Mouse (Mus musculus): Measurements from ENCODE around the gene Spock2. TPM values are rescaled to one million over a fixed set of nuclear protein-coding genes. Genes with fewer than 3 reads are reported as not detected.

The Spock2 gene
- 52.6 TPM for polyA plus RNA-seq (2014; fragmentation: Illumina TruSeq; extraction: RNeasy Lipid Tissue Mini Kit (QIAGEN cat#74804))

GRCm38 (mm10) chr10:60106146-60106530 lies at the start of gene Spock2:
Spock2 (plus strand) TSS chr10:60106219.

Other genes starting within 250 kb of the Spock2 start
- 5.8 TPM for gene Dnajb12, start 226.7 kb upstream of the Spock2 start, polyA plus RNA-seq (2014; fragmentation: Illumina TruSeq; extraction: RNeasy Lipid Tissue Mini Kit (QIAGEN cat#74804))
- 11.5 TPM for gene Ddit4, start 154.4 kb upstream of the Spock2 start, polyA plus RNA-seq (2014; fragmentation: Illumina TruSeq; extraction: RNeasy Lipid Tissue Mini Kit (QIAGEN cat#74804))
- 17.0 TPM for gene Ascc1, start 103.4 kb upstream of the Spock2 start, polyA plus RNA-seq (2014; fragmentation: Illumina TruSeq; extraction: RNeasy Lipid Tissue Mini Kit (QIAGEN cat#74804))
- gene Anapc16, start 103.1 kb upstream of the Spock2 start, polyA plus RNA-seq (2014; fragmentation: Illumina TruSeq; extraction: RNeasy Lipid Tissue Mini Kit (QIAGEN cat#74804)), result 32.2 TPM
- gene Chst3, start 113.0 kb downstream of the Spock2 start, polyA plus RNA-seq (2014; fragmentation: Illumina TruSeq; extraction: RNeasy Lipid Tissue Mini Kit (QIAGEN cat#74804)), result 3.7 TPM
- 121 TPM for gene Psap, start 171.4 kb downstream of the Spock2 start, polyA plus RNA-seq (2014; fragmentation: Illumina TruSeq; extraction: RNeasy Lipid Tissue Mini Kit (QIAGEN cat#74804))
- 3.1 TPM for gene Vsir, start 240.6 kb downstream of the Spock2 start, polyA plus RNA-seq (2014; fragmentation: Illumina TruSeq; extraction: RNeasy Lipid Tissue Mini Kit (QIAGEN cat#74804))

Data from ovary, adult 10 weeks (tissue).